Mouse (Mus musculus): ENCODE measurements around the gene Aco1.

- TF ChIP-seq CTCF (IDR thresholded peaks at IDR 0.05; ENCODE audit: extremely low read depth, insufficient read length, insufficient replicate concordance, low read depth, low read length), result no peak
- no peak for TF ChIP-seq POLR2A (IDR thresholded peaks at IDR 0.05; ENCODE audit: low read depth, low read length)
These were observed 45.1 kb downstream of the Aco1 start for GRCm38 (mm10) chr4:40187956-40188355.

Data from small intestine, adult 2 months (tissue).